Mouse (Mus musculus): ENCODE measurements around the gene Cc2d2b.

GRCm38 (mm10) chr19:40767189-40767588 is 18.6 kb downstream of the Cc2d2b start:
- no peak for TF ChIP-seq ZNF384 (IDR thresholded peaks at IDR 0.05; ENCODE audit: low read depth, low read length)
- TF ChIP-seq MAFK (IDR thresholded peaks at IDR 0.05; ENCODE audit: insufficient read depth, low read depth, low read length), result no peak
- TF ChIP-seq ZC3H11A (IDR thresholded peaks at IDR 0.05; ENCODE audit: borderline replicate concordance, low read depth, low read length), result no peak
- TF ChIP-seq CHD2 (IDR thresholded peaks at IDR 0.05; ENCODE audit: low read depth, low read length), result no peak
- TF ChIP-seq HCFC1 (IDR thresholded peaks at IDR 0.05; ENCODE audit: borderline replicate concordance, insufficient read depth, low read length), result no peak
